Mouse (Mus musculus): Measurements from ENCODE around the gene Dgkz.

DNA sequence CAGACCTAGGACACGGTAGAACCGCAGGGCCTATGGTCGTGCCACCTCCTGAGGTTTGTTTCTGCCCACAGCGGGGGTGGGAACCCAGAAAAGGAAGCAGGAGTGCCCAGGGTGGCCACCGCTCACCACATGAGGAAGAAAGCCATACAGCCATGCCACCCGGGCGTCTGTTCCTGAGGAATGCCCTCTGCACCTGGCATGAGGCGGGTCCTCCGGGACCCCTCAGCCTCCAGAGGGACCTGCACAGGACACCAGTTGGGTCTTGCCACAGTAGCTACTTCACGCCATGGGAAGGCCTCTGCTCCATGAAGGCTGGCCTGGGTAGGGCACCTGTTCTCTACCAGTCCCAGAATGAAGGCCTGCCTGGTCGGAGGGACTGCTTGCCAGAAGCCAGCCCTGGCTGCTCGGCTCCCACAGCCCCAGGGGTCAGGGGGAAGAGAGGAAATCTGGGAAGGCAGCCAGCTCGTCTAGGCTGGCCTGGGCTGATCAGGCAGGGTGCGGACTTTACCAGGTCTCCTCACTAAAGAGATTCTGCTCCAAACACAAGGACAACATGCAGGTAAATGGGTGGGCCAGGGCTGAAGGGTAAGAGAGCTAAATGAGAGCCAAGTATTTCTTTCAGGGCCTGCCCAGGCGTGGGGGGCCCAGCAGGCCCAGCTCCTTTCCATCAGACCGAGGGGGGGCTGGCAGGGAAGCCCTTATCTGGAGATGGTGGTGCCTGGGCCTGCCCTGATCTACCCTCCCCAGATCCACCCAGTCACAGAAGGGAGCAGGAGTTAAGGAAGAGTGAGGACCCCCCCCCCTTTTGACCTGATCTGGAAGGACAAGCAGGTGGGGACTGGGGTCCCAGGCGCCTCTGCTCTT, 26.0 kb downstream of the Dgkz start:
- TF ChIP-seq CTCF (IDR thresholded peaks at IDR 0.05; ENCODE audit: insufficient read depth, low read depth, low read length) (no peak), POLR2A (IDR thresholded peaks at IDR 0.05; ENCODE audit: insufficient read depth, low read depth, low read length) (no peak)
